Mouse (Mus musculus) cerebellum, adult 11 months (tissue): ENCODE results near the gene Esx1.

Source experiments
- DNase-seq: peaks from one replicate; pipeline ENCODE4 v3.0.0; 2022

Esx1 gene

DNA sequence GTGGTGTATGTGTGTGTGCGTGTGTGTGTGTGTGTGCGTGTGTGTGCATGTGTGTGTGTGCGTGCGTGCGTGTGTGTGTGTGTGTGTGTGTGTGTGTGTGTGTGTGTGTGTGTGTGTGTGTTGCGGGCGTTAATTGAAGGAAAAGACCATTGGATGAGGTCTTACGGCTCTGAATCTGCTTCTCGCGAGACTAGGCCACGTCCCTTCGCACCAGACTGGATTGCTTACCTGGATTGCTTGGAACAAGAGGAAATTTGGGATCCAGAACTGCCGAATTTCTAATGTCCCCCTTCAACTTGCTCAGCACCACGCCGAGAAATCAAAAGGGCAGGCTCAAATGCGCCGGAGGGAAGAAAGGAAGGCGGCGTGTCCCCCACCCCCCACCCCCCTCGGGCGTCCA, at the start of gene Esx1:
Gene Esx1 (minus strand): TSS at position 366 of the 400 bp plus-strand sequence.
- no peak for DNase-seq

GRCm38 (mm10) chrX:137170021-137170420, 48.1 kb upstream of the Esx1 start:
- no peak for DNase-seq

GRCm38 (mm10) chrX:137167658-137168057, 45.8 kb upstream of the Esx1 start:
- DNase-seq, result no peak

DNA sequence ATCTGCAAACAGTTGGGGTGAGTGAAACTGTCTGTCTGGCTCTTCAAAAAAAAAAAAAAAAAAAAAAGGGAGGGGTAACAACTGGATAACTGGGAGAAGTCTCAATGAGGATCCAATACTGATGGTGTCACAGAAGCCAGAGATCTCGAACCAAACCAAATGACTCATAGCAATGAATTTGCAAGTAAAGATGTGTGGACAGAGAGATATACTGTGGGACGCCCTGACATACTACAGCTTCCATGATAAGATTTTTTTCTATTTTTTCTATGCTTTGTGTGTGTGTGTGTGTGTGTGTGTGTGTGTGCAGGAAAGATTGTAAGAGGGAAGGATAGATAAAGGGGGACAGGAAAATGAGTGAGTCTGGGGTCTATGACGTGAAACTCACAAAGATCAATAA, 43.7 kb upstream of the Esx1 start:
- DNase-seq, result no peak

- DNase-seq, result no peak
Observed at GRCm38 (mm10) chrX:137162700-137163099, 40.8 kb upstream of the Esx1 start.

DNA sequence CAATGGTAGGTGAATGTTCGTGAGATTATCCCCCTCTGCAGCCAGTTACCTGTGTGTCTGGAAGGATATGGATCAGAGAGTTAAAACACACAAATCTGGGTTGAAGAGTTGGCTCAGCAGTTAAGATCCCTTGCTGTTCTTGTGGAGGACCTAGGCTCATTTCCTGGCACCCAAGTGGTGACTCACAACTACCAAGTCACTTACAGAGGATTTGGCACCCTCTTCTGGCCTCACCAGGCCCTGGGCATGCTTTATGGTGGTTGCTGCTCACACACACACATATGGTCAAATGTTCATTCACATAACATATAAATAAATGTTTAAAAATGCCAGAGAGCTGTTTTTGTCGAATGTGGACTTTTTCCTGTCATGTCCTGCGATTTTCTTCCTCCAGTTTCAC, 39.1 kb upstream of the Esx1 start:
- DNase-seq, result no peak

GRCm38 (mm10) chrX:137149050-137149449, 27.2 kb upstream of the Esx1 start:
- no peak for DNase-seq

GRCm38 (mm10) chrX:137144674-137145073, 22.8 kb upstream of the Esx1 start:
- DNase-seq, result no peak

GRCm38 (mm10) chrX:137143726-137144125, 21.8 kb upstream of the Esx1 start:
- DNase-seq, result no peak

GRCm38 (mm10) chrX:137142546-137142945, 20.7 kb upstream of the Esx1 start:
- no peak for DNase-seq

DNA sequence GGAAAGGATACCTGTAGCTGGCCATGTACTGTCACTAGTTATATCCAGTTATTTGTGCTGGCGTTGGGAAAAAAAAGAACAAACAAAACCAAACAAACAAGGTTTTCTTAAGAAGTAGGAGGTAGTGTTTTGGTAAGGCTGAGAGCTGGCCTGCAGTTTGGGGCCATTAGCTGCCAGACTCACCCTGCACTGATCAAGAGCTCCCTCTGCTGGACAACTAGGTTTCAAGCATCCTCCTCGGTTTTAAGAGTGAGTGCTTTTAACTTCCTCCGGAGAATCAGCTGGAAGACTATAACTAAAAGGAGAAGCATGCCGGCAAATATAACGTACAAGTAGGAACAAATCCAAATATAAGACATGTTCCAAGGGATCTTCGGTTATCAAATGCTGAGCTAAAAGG, 19.8 kb upstream of the Esx1 start:
- peak; percentile 28 for DNase-seq

DNA sequence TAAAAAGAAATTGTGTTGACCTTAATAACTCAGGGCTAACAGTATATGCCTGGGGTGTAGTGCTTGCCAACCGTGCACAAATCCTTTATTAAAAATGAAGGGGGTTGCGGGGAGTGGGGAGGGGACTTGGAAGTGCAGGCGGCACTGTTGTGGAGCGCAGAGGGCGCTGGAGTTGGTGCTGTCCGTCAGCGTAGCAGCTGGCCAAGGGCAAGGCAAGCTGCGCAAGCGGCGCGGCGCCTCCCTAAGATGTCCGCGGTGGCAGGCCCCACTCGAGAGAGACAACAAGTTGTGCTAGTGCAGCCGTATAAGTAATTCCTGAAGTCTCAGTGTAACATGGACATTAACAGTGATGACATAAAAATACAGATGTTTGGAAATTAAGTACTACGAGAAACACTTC, 5.7 kb upstream of the Esx1 start:
- DNase-seq, result no peak

DNA sequence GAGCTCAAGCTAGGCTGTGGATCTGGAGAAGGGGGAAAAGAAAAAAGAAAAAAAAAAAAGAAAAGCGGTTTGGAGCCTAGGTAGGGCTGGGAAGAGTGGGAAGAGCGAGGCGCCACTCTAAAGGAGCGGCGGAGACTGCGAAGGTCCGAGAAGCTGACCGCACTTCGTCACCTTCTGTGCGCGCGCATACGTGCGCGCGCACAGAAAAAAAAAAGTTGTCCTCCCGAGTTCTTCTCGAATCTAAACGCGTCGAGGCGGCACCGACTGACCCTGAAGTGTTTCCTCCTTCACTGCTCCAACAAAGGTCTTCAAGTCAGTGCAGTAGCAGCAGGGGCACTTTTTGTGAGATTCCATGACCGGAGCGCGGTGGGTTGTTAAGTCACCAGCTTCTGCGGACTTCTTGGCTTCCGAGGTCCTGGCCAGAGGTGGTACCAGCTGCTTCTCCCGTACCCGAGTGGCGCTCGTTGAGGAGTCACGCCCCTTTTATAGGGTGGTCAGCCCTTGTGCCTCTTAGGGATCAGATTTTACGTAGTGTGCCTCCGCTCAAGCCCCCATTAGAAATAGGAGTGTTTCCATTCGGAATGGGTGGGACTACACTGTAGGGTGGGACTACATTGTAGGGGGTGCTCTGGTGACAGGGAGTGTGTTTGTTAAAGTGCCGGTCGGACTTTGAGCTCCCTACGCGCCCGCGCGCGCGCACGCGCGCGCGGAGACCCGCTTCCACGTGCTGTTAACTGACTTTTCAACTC, 2.0 kb downstream of the Esx1 start:
- DNase-seq, result no peak

GRCm38 (mm10) chrX:137118097-137118746, 3.7 kb downstream of the Esx1 start:
- DNase-seq, result no peak

DNA sequence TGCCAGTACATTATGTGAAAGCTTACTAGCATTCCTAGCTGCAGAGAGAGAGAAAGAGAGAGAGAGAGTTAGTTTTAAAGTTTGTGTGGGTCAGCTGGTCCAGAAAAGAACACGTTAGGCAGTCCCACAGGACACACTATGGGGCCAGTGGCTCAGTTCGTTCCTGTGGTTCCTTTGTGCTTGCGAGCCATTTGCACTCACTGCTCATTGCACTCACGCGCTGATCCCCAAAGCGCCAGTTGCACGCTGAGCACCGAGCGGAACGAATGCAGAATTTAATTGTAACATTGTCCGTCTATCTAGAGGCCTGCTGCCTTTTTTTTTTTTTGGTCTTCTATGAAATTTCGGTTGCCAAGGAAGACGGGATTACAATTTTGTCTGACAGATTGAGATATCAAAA, 15.4 kb downstream of the Esx1 start:
- DNase-seq, result no peak

GRCm38 (mm10) chrX:137104531-137104930, 17.4 kb downstream of the Esx1 start:
- no peak for DNase-seq
